ENCODE assay signal across 19 mouse cellular contexts in the genomic region with DNA sequence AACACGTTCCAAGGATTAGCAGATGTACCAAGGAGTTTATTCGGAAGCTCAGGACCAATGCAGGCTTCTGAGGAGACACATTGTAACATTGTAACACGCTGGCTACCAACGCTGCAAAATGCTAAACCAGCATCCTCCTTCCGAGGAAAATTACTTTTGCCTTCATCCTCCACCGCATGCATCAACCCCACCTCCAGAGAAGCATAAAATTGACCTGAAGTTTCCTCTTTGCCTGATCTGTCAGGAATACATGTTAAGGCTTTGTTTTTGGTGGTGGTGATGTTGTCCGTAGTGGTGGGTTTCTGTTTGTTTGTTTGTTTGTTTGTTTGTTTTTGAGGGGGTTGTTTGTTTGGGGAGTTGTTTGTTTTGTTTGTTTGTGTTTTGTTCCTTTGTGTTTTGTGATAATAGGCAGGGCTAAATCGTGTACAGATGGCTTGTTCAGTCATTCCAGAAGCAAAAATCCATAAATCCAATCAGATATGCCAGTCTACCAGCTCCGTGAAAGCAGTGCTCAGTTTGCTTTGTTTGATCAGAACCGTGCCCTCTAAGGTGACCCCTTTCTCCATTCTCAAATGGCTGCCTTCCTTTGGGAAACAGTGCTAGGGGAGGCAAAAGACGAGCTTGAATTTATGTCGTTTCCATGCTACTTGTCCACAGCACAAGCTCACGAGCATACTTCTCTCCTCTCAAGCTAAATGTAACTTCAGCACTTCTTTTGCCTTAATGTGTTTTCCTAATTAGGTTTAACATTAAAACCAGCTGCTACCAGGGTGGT. TPM values are rescaled to one million over a fixed set of nuclear protein-coding genes. Genes with fewer than 3 reads are reported as not detected.
DNase-seq lines count a peak whose midpoint lies in the region; ATAC-seq and TF ChIP-seq lines count a peak whose summit lies in the region.
"Had no signal": no experiment of that assay in that cellular context is flagged by ENCODE, and none has a peak within 500 bp of the region (broad histone marks: within the 10 kb centered on the region; RNA-seq: fewer than 3 reads in every experiment).

No protein-coding gene starts in this region.

- peaks cover 2% of the 10 kb centered on the region; the same call in 1 of the 2 replicates for H3K4me1 ChIP-seq in forebrain, embryonic 12.5 days
- H3K4me1 ChIP-seq in forebrain, embryonic 13.5 days: no peaks in the 10 kb centered on the region
- H3K4me1 ChIP-seq in midbrain, embryonic 11.5 days (ENCODE audit: control insufficient read depth, insufficient read depth, low read length): no peaks in the 10 kb centered on the region
- no peaks in the 10 kb centered on the region for H3K4me1 ChIP-seq in midbrain, postnatal 0 days (ENCODE audit: insufficient read depth, low read length)
- H3K4me1 ChIP-seq in embryonic facial prominence, embryonic 10.5 days: peaks cover 7% of the 10 kb centered on the region
- peaks cover 3% of the 10 kb centered on the region; the same call in 1 of the 2 replicates for H3K4me1 ChIP-seq in neural tube, embryonic 12.5 days
- H3K4me1 ChIP-seq: liver, embryonic 15.5 days had no signal

- no peak for TF ChIP-seq CTCF in midbrain, postnatal 0 days (IDR thresholded peaks at IDR 0.05)
- no peak for TF ChIP-seq CTCF in layer of hippocampus, adult 2 months (conservative IDR thresholded peaks at IDR 0.05)

- no peak overlapping the region for H3K4me3 ChIP-seq in forebrain, embryonic 12.5 days (replicated peaks)
- no peak overlapping the region for H3K4me3 ChIP-seq in forebrain, embryonic 13.5 days
- H3K4me3 ChIP-seq in midbrain, embryonic 11.5 days (ENCODE audit: low read depth, low read length): no peak overlapping the region
- H3K4me3 ChIP-seq in midbrain, postnatal 0 days (ENCODE audit: low read depth, low read length): no peak overlapping the region
- no peak overlapping the region for H3K4me3 ChIP-seq in embryonic facial prominence, embryonic 10.5 days
- H3K4me3 ChIP-seq in neural tube, embryonic 12.5 days: no peak overlapping the region
- H3K4me3 ChIP-seq in layer of hippocampus, adult 2 months: no peak overlapping the region
- H3K4me3 ChIP-seq: embryonic facial prominence, embryonic 13.5 days; heart, adult 2 months; liver, embryonic 15.5 days had no signal

- no peak overlapping the region for H3K9ac ChIP-seq in forebrain, embryonic 12.5 days
- H3K9ac ChIP-seq in forebrain, embryonic 13.5 days: no peak overlapping the region
- H3K9ac ChIP-seq in midbrain, embryonic 11.5 days (ENCODE audit: low read length): no peak overlapping the region
- H3K9ac ChIP-seq in midbrain, postnatal 0 days (replicated peaks; ENCODE audit: low read length, poor library complexity, severe bottlenecking): no peak overlapping the region
- no peak overlapping the region for H3K9ac ChIP-seq in neural tube, embryonic 12.5 days
- H3K9ac ChIP-seq: embryonic facial prominence, embryonic 13.5 days; liver, embryonic 15.5 days had no signal

- no peaks in the 10 kb centered on the region for H3K36me3 ChIP-seq in forebrain, embryonic 12.5 days (replicated peaks)
- no peaks in the 10 kb centered on the region for H3K36me3 ChIP-seq in forebrain, embryonic 13.5 days (ENCODE audit: poor library complexity, severe bottlenecking)
- H3K36me3 ChIP-seq in midbrain, embryonic 11.5 days (ENCODE audit: control insufficient read depth, insufficient read depth, low read length): no peaks in the 10 kb centered on the region
- H3K36me3 ChIP-seq in midbrain, postnatal 0 days (ENCODE audit: insufficient read depth, low read length): no peaks in the 10 kb centered on the region
- no peaks in the 10 kb centered on the region for H3K36me3 ChIP-seq in embryonic facial prominence, embryonic 10.5 days (replicated peaks)
- H3K36me3 ChIP-seq in neural tube, embryonic 12.5 days: no peaks in the 10 kb centered on the region
- H3K36me3 ChIP-seq: embryonic facial prominence, embryonic 13.5 days; liver, embryonic 15.5 days had no signal

- no peaks in the 10 kb centered on the region for H3K27me3 ChIP-seq in forebrain, embryonic 12.5 days
- H3K27me3 ChIP-seq in forebrain, embryonic 13.5 days: no peaks in the 10 kb centered on the region
- no peaks in the 10 kb centered on the region for H3K27me3 ChIP-seq in midbrain, embryonic 11.5 days (ENCODE audit: control insufficient read depth, insufficient read depth, low read length)
- no peaks in the 10 kb centered on the region for H3K27me3 ChIP-seq in midbrain, postnatal 0 days (ENCODE audit: insufficient read depth, low read length)
- no peaks in the 10 kb centered on the region for H3K27me3 ChIP-seq in embryonic facial prominence, embryonic 10.5 days (replicated peaks; ENCODE audit: low read depth, poor library complexity, severe bottlenecking)
- no peaks in the 10 kb centered on the region for H3K27me3 ChIP-seq in neural tube, embryonic 12.5 days (replicated peaks)
- H3K27me3 ChIP-seq: embryonic facial prominence, embryonic 13.5 days; liver, embryonic 15.5 days had no signal

- peak; percentile 66 for DNase-seq in midbrain, embryonic 11.5 days (ENCODE audit: low spot score, missing footprints)
- no peak for DNase-seq in midbrain, postnatal 0 days (ENCODE audit: low spot score)
- no peak for DNase-seq in embryonic facial prominence, embryonic 10.5 days (ENCODE audit: low spot score)
- DNase-seq in right cerebral cortex, postnatal 10 days (ENCODE audit: low spot score in 2 of 2): no peak
- DNase-seq in layer of hippocampus, adult 2 months (ENCODE audit: low spot score in 2 of 2): no peak

- WGBS in forebrain, embryonic 12.5 days: 64% methylated on average over 13 of the region's 13 CpGs
- WGBS in forebrain, embryonic 13.5 days: 63% methylated on average over 13 of the region's 13 CpGs
- 49% methylated on average over 13 of the region's 13 CpGs for WGBS in midbrain, embryonic 11.5 days
- WGBS in midbrain, postnatal 0 days: 41% methylated on average over 13 of the region's 13 CpGs
- WGBS in embryonic facial prominence, embryonic 10.5 days: 54% methylated on average over 13 of the region's 13 CpGs
- 29% methylated on average over 13 of the region's 13 CpGs for WGBS in neural tube, embryonic 12.5 days

- no peak overlapping the region for H3K4me2 ChIP-seq in forebrain, embryonic 12.5 days
- H3K4me2 ChIP-seq in forebrain, embryonic 13.5 days: no peak overlapping the region
- no peak overlapping the region for H3K4me2 ChIP-seq in midbrain, embryonic 11.5 days
- H3K4me2 ChIP-seq in midbrain, postnatal 0 days (ENCODE audit: low read depth, low read length, poor library complexity, severe bottlenecking): no peak overlapping the region
- 0 out of 2 replicates have a peak overlapping the region, but pooled peaks have one; percentile 1 for H3K4me2 ChIP-seq in neural tube, embryonic 12.5 days (replicated peaks)
- H3K4me2 ChIP-seq: embryonic facial prominence, embryonic 13.5 days; liver, embryonic 15.5 days had no signal

- H3K27ac ChIP-seq in forebrain, embryonic 12.5 days: no peak overlapping the region
- no peak overlapping the region for H3K27ac ChIP-seq in forebrain, embryonic 13.5 days
- H3K27ac ChIP-seq in midbrain, embryonic 11.5 days (ENCODE audit: low read depth, low read length): peak overlapping the region; percentile 30
- no peak overlapping the region for H3K27ac ChIP-seq in midbrain, postnatal 0 days (ENCODE audit: low read depth, low read length)
- peak overlapping the region; percentile 30; the same call in 1 of the 2 replicates for H3K27ac ChIP-seq in embryonic facial prominence, embryonic 10.5 days (replicated peaks)
- no peak overlapping the region for H3K27ac ChIP-seq in neural tube, embryonic 12.5 days
- H3K27ac ChIP-seq in layer of hippocampus, adult 2 months: no peak overlapping the region
- H3K27ac ChIP-seq: embryonic facial prominence, embryonic 13.5 days; heart, adult 2 months; kidney, postnatal 0 days; liver, embryonic 15.5 days had no signal

- 0 out of 2 replicates have a peak, but pooled peaks have one; percentile 25 for ATAC-seq in forebrain, embryonic 12.5 days (ENCODE audit: low FRiP score)
- ATAC-seq in forebrain, embryonic 13.5 days: no peak
- peak; percentile 68 for ATAC-seq in midbrain, embryonic 11.5 days (ENCODE audit: low FRiP score)
- ATAC-seq in midbrain, postnatal 0 days (ENCODE audit: low FRiP score): no peak
- peak; percentile 54 for ATAC-seq in neural tube, embryonic 12.5 days (ENCODE audit: low FRiP score, low read depth)
- ATAC-seq: lung, postnatal 0 days had no signal

- no peaks in the 10 kb centered on the region for H3K9me3 ChIP-seq in forebrain, embryonic 12.5 days
- H3K9me3 ChIP-seq in forebrain, embryonic 13.5 days (replicated peaks): no peaks in the 10 kb centered on the region
- no peaks in the 10 kb centered on the region for H3K9me3 ChIP-seq in midbrain, embryonic 11.5 days (ENCODE audit: control insufficient read depth, low read length)
- no peaks in the 10 kb centered on the region for H3K9me3 ChIP-seq in midbrain, postnatal 0 days (ENCODE audit: low read length)
- no peaks in the 10 kb centered on the region for H3K9me3 ChIP-seq in embryonic facial prominence, embryonic 10.5 days
- H3K9me3 ChIP-seq in neural tube, embryonic 12.5 days: no peaks in the 10 kb centered on the region
- H3K9me3 ChIP-seq: embryonic facial prominence, embryonic 13.5 days; liver, embryonic 15.5 days had no signal

RNA-seq across cellular contexts. Expression of a gene that starts 14.6 kb away (rescaled TPM):
- 0.04 TPM in 1 of 2 replicates, not detected in the other for polyA plus RNA-seq in forebrain, embryonic 12.5 days (2016; fragmentation: Nextera tagmentation; extraction: Ambion mirVana)
- polyA plus RNA-seq in forebrain, embryonic 13.5 days (2015; fragmentation: Nextera tagmentation; extraction: Ambion mirVana): 0.06 and 0.10 TPM in 2 replicates
- polyA plus RNA-seq in midbrain, embryonic 11.5 days (2014; fragmentation: Nextera tagmentation; extraction: Ambion mirVana): 0.08 and 0.33 TPM in 2 replicates
- 0.14 and 0.16 TPM in 2 replicates for total RNA-seq in midbrain, postnatal 0 days (2014; rRNA removed)
- not detected in 2 replicates for polyA plus RNA-seq in midbrain, postnatal 0 days (2015; fragmentation: Nextera tagmentation; extraction: Ambion mirVana)
- polyA plus RNA-seq in embryonic facial prominence, embryonic 10.5 days (2016; fragmentation: Nextera tagmentation; extraction: Ambion mirVana): 0.05 and 0.06 TPM in 2 replicates
- polyA plus RNA-seq in neural tube, embryonic 12.5 days (2016; fragmentation: Nextera tagmentation; extraction: Ambion mirVana): 0.06 TPM in 1 of 2 replicates, not detected in the other
- total RNA-seq in layer of hippocampus, adult 2 months (2021): not detected
- total RNA-seq: adrenal gland, adult 2 months; gastrocnemius, postnatal 14 days; megakaryocyte progenitor cell, adult 5-6 weeks had no signal
- polyA plus RNA-seq: adrenal gland, adult 2 months; heart, adult 2 months; heart, embryonic 16.5 days; kidney, postnatal 0 days; liver, embryonic 15.5 days; lung, postnatal 0 days had no signal

RNA-seq across cellular contexts. Expression of a gene that starts 49.8 kb away (rescaled TPM):
- polyA plus RNA-seq in forebrain, embryonic 12.5 days (2016; fragmentation: Nextera tagmentation; extraction: Ambion mirVana): 23.7 and 24.3 TPM in 2 replicates
- 15.4 and 17.7 TPM in 2 replicates for polyA plus RNA-seq in forebrain, embryonic 13.5 days (2015; fragmentation: Nextera tagmentation; extraction: Ambion mirVana)
- polyA plus RNA-seq in midbrain, embryonic 11.5 days (2014; fragmentation: Nextera tagmentation; extraction: Ambion mirVana): 26.1 and 31.0 TPM in 2 replicates
- 5.1 and 8.6 TPM in 2 replicates for total RNA-seq in midbrain, postnatal 0 days (2014; rRNA removed)
- 11.1 and 11.2 TPM in 2 replicates for polyA plus RNA-seq in midbrain, postnatal 0 days (2015; fragmentation: Nextera tagmentation; extraction: Ambion mirVana)
- 37.1 and 41.4 TPM in 2 replicates for polyA plus RNA-seq in embryonic facial prominence, embryonic 10.5 days (2016; fragmentation: Nextera tagmentation; extraction: Ambion mirVana)
- polyA plus RNA-seq in neural tube, embryonic 12.5 days (2016; fragmentation: Nextera tagmentation; extraction: Ambion mirVana): 20.1 and 20.9 TPM in 2 replicates
- total RNA-seq in layer of hippocampus, adult 2 months (2021): 10 to 100 TPM; 13.8 to 17.2 TPM

RNA-seq across cellular contexts. Expression of a gene that starts 58.0 kb away (rescaled TPM):
- not detected in 2 replicates for polyA plus RNA-seq in forebrain, embryonic 12.5 days (2016; fragmentation: Nextera tagmentation; extraction: Ambion mirVana)
- polyA plus RNA-seq in forebrain, embryonic 13.5 days (2015; fragmentation: Nextera tagmentation; extraction: Ambion mirVana): not detected in 2 replicates
- not detected in 2 replicates for polyA plus RNA-seq in midbrain, embryonic 11.5 days (2014; fragmentation: Nextera tagmentation; extraction: Ambion mirVana)
- total RNA-seq in midbrain, postnatal 0 days (2014; rRNA removed): not detected in 2 replicates
- polyA plus RNA-seq in midbrain, postnatal 0 days (2015; fragmentation: Nextera tagmentation; extraction: Ambion mirVana): not detected in 2 replicates
- polyA plus RNA-seq in embryonic facial prominence, embryonic 10.5 days (2016; fragmentation: Nextera tagmentation; extraction: Ambion mirVana): not detected in 2 replicates
- polyA plus RNA-seq in neural tube, embryonic 12.5 days (2016; fragmentation: Nextera tagmentation; extraction: Ambion mirVana): not detected in 2 replicates
- not detected for total RNA-seq in layer of hippocampus, adult 2 months (2021)
- total RNA-seq: adrenal gland, adult 2 months; gastrocnemius, postnatal 14 days; heart, adult 2 months; megakaryocyte progenitor cell, adult 5-6 weeks had no signal
- polyA plus RNA-seq: adrenal gland, adult 2 months; embryonic facial prominence, embryonic 13.5 days; heart, adult 2 months; heart, embryonic 16.5 days; kidney, postnatal 0 days; limb, embryonic 14.5 days; liver, embryonic 15.5 days; lung, postnatal 0 days; testis, adult 2 months had no signal

Comparison
In these comparisons a context has a peak if more than half of its experiments do, and no peak if none do; other contexts are left out.
1. ATAC-seq: peak in forebrain, embryonic 12.5 days (single experiment), midbrain, embryonic 11.5 days (single experiment) and neural tube, embryonic 12.5 days (single experiment); none in forebrain, embryonic 13.5 days (single experiment) and midbrain, postnatal 0 days (single experiment).
2. H3K27ac ChIP-seq: peak in midbrain, embryonic 11.5 days (single experiment) and embryonic facial prominence, embryonic 10.5 days (single experiment); none in forebrain, embryonic 12.5 days (single experiment), forebrain, embryonic 13.5 days (single experiment), midbrain, postnatal 0 days (single experiment), neural tube, embryonic 12.5 days (single experiment) and layer of hippocampus, adult 2 months (single experiment).